Mouse (Mus musculus): ENCODE data around the gene Igsf10.

The Igsf10 gene

DNA sequence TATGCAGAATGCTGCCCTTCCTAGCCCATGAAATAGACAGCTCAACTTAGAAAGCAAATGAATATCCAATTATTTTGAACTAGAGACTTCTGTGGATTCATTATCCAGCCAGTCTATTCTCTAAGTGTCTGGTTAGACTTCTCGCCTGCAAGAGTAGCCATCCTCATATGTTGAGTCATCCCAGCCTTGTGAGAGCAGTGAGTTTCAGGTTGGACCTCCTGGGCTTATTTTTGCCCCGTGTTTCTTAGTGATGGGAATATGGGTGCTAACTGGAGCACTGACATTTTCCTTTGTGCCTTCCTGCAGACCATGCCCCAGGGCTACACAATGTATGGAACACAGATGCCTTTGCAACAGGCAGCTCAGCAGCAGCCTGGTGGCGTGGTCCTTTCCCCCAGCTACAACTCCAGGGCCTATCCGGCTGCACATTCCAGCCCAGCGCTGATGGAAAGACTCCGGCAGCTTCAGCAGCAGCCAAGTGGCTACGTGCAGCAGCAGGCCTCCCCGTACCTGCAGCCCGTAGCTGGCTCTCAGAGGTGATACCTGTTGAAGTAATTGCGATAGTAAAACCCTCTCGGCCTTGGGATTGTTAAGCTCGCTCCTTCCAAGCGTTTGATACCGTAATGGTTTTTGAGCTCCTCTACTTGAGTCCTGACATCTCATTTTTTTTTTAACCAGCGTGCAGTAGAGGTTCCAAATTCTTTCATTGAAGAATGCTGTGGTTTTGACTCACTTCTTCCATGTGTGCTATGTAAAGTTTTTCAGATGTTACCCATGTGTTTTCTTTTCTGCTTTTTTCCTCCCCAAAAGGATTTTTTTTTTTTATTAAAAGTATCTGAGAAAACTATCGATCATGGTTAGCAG, 48.3 kb downstream of the Igsf10 start:
- in situ Hi-C loops (cut with MboI; ENCODE audit: unreplicated experiment in 2 of 2), result no loop called here

- in situ Hi-C loops (cut with MboI; ENCODE audit: unreplicated experiment in 2 of 2), result no loop called here
These were observed 50.6 kb downstream of the Igsf10 start for GRCm38 (mm10) chr3:59293437-59294199.

DNA sequence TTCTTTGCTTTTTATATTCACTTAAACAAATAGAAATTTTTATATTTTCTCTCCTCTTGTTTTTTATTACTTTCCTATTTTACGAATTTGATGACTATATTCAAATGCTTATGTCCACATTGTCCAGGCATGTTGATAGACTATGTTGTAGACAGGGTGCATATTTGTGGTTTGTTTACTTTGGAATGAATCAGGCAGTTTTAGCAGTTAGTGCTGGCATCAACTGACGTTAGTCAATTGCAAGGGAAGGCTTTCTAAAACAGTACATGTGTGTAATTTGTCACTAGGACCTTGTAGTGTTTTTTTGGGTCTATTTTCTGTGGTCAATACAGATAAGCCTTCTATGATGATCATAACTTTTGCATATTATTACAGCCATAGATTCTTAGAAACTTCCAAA, 53.6 kb downstream of the Igsf10 start:
- in situ Hi-C loops (cut with MboI; ENCODE audit: unreplicated experiment in 2 of 2), result no loop called here

DNA sequence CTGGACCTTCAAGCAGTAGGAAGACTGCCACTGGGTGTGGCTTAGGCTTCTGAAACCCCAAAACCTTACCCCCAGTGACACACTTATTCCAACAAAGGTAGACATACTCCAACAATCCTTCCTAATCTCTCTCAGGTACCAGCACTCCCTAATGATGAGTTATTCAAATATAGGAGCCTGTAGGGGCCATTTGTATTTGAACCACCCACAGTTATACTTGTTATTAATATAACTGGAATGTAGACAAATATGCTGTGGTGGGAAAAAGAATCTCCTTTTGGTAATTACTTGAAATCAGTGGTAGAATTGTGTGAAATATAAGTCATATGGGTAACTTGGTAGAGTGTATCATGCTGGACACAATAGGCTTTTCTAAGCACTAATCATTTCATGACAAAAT, 65.6 kb downstream of the Igsf10 start:
- in situ Hi-C loops (cut with MboI; ENCODE audit: unreplicated experiment in 2 of 2), result no loop called here

DNA sequence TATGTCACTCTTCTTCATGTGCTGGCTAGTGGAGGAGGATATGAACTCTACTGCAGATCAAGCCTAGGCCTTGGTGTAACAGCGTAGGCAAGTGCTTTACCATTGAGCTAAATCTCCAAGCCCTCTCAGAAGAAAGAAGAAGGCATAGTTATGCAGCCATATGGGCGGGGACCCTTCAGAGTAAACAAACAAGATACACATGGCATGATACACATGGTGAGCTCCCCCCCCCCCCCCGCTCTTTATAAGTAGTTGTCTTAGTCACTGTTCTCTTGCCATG, 66.0 kb downstream of the Igsf10 start:
- in situ Hi-C loops (cut with MboI; ENCODE audit: unreplicated experiment in 2 of 2), result no loop called here

DNA sequence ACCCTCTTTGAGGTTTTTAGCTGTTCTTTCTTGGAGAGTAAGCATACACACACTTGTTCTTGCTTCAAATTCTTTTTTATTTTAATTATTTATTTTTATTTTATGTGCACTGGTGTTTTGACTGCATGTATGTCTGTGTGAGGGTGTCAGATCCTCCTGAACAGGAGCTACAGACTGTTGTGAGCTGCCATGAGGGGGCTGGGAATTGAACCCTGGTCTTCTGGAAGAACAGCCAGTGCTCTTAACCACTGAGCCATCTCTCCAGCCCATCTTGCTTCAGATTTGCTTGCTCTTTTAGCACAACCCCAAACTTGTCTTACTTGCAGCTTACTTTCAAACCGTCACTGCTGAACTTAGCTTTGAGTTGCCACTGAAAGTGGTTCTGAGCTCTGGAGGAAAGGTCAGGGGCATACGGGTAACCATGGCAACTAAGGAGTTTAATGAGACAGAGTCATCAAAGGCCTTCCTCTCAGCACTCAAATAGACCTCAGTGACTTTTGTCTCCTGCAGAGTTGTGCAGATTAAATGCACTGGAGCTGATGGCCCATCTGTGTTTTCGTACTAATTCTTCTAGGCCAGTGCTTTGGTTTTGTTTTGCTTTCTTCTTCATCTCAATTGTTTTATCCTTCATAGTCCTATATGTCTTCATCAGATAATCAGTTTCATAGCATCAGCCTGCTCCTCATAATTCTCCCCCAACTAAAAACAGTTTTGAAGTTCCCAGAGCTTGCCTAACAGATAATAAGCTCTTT, 66.5 kb downstream of the Igsf10 start:
- in situ Hi-C loops (cut with MboI; ENCODE audit: unreplicated experiment in 2 of 2), result no loop called here

- in situ Hi-C loops (cut with MboI; ENCODE audit: unreplicated experiment in 2 of 2), result no loop called here
These were observed 73.4 kb downstream of the Igsf10 start for GRCm38 (mm10) chr3:59270811-59271210.
